Mouse (Mus musculus) lung, adult 18-20 months (tissue): Measurements from ENCODE around the gene Kalrn.
A peak's percentile ranks its signal among the peaks of the same experiment; 100 is the strongest.

Source experiments
- DNase-seq, 2 experiments: peaks; one replicate each; pipeline ENCODE4 v3.0.0; 2022; ENCODE audit warnings: mixed read lengths in 2 of 2

The Kalrn gene

DNA sequence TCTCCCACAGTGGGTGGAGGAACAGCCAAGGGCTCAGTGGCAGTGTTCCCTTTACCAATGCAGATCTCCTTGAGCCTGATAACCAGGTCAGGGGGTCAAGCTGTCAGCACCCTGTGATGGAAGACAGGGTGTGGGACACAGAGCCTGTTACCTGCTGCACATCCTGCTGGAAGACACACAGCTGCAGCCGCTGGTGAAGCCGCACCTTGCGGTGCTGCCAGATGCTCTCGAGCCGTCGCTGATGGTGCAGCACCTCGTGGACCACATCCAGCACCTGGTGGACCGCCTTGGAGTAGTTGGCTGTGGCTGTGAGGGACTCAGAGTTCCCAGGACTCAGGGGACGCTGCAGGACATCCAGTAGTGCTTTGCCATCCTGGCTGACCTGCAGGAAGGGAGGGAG, 265.9 kb downstream of the Kalrn start:
- DNase-seq, result no peak

- DNase-seq, result no peak
Observed at GRCm38 (mm10) chr16:34305586-34305985, 267.7 kb downstream of the Kalrn start.

DNA sequence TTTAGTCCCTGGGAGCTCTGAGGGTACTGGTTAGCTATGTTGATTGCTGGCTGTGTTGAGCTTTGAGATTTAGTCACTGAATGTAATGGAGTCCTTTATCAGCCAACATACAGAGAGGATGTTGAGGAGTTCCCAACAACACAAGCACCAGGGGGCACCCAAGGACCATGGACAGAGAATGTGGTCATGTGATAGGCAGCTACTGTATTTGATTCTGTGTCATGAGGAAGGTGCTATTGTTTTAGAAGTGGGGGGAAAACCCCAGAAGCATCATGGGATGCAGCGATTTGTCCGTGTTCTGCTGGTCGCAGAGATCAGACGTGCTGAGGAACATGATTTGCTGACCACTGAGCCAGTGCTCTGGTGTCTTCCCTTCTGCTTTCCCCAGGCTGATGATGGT, 269.5 kb downstream of the Kalrn start:
- DNase-seq, result peak in 1 of 2 experiments; percentile 22

- DNase-seq, result no peak
Observed at GRCm38 (mm10) chr16:34302503-34302902, 270.8 kb downstream of the Kalrn start.

- DNase-seq, result peak; percentile 63 to 76
Observed at GRCm38 (mm10) chr16:34302063-34302462, 271.3 kb downstream of the Kalrn start.

DNA sequence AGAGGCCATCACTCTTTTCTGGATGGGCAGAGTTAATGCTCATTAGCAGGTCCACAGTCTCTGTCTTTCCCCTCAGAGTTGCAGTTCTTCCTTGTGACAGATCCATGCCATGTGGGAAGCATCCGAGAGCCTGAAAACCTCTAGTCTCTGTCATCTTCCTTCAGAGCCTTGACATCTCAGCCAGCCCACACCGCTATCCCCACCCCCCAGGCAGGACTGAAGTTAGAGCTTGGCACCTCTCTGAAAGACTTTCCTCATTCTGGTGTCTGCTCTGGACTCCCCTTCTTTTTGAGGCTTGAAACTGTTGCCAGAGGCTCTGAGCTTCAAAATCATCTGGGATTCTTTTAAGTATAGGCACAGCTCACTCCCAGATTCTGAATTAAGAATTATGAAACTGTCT, 274.1 kb downstream of the Kalrn start:
- no peak for DNase-seq

DNA sequence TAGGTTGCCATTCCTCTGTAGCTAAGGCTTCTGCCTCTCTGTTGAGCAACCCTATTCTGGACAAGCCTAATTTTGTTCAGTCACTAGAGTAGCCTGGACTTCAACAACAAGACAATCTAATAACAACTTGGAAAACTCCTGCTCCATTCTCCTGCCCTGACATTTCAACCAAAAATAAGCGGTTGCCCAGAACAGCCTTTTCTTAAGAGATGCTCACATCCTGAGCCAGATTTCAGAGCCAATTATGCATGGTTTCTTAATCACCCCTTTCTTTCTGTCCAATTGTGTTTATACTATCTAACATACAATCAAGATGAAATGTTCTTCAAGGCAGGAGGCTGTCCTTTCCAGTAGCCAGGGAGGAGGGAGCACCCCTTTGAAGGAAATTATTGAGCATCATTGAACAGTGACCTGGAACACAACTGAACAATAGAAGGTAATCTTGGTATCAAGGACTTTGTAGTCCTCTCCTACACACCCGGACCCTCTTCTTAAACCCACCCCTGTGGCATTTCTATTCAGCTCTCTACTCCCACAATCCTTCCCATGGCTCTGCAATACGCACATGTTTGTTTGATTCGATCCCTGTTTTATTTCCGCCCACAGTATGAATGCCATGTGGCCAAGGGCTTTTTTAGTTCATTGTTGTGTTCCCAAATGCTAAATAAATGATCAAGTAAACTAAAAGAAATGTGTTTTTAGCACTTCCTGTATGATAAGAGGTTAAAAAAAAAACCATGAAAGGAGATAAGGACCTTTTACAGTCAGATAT, 275.2 kb downstream of the Kalrn start:
- DNase-seq, result no peak

GRCm38 (mm10) chr16:34294568-34294967, 278.8 kb downstream of the Kalrn start:
- DNase-seq, result no peak

GRCm38 (mm10) chr16:34293675-34294074, 279.7 kb downstream of the Kalrn start:
- DNase-seq, result no peak

GRCm38 (mm10) chr16:34289583-34289982, 283.7 kb downstream of the Kalrn start:
- DNase-seq, result no peak

DNA sequence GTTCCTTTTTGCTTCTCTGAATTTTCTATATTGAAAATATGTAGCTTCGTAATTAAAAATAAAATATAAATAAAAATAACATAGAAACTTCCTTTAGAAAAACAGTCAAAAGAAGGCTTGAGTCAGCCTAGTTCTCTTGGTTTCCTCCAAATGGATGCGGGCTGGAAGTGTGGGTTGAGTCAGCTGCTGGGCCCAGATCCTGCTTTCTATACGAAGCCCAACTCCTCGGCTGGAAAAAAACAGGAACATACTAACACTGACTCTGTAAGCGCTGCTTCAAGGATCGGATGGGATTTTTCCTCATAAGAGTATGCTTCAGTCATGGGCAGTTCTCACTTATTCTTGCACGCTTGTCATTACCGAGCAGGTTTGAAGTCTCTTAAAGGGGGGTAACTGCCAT, 291.3 kb downstream of the Kalrn start:
- no peak for DNase-seq

GRCm38 (mm10) chr16:34279654-34280383, 293.5 kb downstream of the Kalrn start:
- peak in 1 of 2 experiments; percentile 9 for DNase-seq

DNA sequence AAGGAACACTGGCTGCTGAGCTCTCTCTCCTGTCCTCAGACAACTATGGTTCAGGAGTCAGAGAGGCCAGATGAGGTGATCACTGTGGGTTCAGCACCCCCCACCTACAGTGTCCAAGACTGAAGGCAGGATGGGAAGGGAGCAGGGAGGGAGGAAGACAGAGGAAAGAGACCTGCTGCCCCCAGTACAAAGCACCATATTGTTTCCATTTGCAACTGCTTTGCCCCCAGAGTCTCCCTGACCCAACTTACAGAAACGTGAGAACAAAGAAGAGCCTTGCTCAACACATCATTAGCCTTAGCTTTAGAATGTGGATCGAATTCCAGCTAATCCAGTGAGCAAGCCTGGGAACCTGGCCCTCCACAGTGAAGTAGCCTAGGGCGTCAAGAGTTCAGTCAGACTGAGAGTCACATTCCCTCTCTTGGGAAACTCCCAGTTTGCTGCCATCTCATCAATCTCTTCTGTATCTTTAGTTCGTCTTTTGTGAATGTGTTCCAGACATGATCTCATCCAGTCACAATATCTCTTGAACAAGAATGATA, 295.0 kb downstream of the Kalrn start:
- no peak for DNase-seq

GRCm38 (mm10) chr16:34274607-34275006, 298.7 kb downstream of the Kalrn start:
- DNase-seq, result peak; percentile 22 to 42

DNA sequence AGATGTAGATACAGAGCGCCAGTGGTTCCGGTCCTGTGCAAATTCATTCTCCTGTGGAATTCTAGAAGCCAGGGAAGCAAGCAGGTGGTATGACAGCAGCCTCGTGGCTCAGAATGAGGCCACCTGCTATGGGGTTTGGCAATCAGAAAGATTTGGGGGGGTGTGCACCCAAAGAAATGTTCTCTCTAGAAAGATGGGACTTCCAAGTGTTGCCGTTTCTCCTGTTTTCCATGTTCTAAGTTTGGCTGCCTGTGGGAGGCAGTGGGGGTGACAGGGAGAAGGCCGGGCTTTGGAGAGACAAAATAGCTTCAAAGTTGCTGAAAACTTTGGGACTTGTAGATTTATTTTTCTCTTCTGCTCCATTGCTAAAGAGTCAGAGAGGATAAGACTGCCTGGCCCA, 301.9 kb downstream of the Kalrn start:
- no peak for DNase-seq

- DNase-seq, result no peak
Observed at GRCm38 (mm10) chr16:34270681-34271080, 302.7 kb downstream of the Kalrn start.

- DNase-seq, result no peak
Observed at GRCm38 (mm10) chr16:34269642-34270041, 303.7 kb downstream of the Kalrn start.

- DNase-seq, result no peak
Observed at GRCm38 (mm10) chr16:34267751-34268150, 305.6 kb downstream of the Kalrn start.

- no peak for DNase-seq
Observed at GRCm38 (mm10) chr16:34264671-34265070, 308.7 kb downstream of the Kalrn start.

- no peak for DNase-seq
Observed at GRCm38 (mm10) chr16:34262731-34263460, 310.4 kb downstream of the Kalrn start.

DNA sequence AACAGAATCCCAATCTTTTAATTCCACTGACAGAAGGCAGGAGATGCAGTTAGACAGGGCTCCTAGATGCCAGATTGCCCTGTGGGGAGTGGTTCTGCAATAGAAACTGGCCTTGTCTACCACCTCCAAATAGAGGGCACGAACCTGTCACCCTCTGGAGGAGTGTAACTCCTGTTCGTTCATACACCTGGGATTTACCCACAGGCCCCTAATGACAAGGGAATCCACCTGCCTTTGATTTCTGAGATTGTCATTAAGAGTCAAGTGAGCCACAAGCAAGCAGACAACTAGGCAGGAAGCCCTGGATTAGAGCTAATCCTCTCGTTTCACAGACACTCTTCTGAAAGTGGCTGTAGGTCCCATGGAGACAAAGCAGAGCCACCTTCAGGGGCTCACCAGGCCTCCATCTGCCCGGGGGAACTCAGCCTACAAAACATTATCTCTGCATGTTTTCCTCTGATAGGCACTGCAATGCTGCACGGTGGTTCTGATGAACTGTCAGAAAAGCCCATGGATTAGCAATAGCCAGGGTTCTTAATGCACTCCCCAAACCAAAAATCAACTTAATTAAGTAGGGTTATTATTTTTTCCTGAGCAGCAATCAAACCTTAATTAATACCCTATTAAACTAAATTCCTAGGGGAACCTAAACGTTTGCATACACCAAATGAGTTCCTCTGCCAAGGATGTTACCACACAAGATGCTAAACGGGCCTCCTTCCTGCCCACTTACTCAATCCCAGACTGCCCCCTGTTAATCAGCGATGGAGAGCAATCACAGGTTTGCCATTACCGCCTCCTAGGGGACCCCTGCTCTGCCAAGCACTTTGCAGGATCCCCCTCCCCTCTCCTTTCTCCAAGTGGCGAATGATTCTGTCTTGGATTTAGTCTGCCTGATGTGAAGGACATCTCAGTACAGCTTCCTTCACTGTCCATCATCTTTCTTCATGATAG, 312.1 kb downstream of the Kalrn start:
- no peak for DNase-seq

GRCm38 (mm10) chr16:34254646-34255022, 318.7 kb downstream of the Kalrn start:
- DNase-seq, result no peak
